Mouse (Mus musculus): Measurements from ENCODE around the gene Ddx51.

DNA sequence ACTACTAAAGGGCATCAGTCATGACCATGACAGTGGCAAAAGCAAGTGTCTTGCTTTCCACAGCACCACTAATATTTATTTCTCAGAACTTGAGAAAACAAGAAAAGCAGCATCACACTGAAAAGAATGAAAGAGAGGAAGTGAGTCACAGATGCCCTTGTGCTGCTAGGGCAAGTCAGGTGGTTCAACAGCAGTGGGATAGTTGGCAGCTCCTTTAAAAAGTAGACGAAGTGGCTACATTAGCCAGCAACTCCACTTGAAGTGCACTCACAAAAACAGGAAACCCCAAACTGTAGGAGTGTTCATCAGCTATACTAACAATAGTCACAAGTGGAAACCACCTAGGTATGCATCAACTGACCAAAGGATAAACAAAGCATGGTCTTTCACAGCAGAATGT lies 50.8 kb downstream of the Ddx51 start:
- TF ChIP-seq CTCF (IDR thresholded peaks at IDR 0.05) (no peak), POLR2A (IDR thresholded peaks at IDR 0.05; ENCODE audit: insufficient read depth, low read depth, low read length) (no peak), EP300 (IDR thresholded peaks at IDR 0.05; ENCODE audit: insufficient read depth, low read depth, low read length) (no peak)

Data from heart, adult 2 months (tissue).